Mouse (Mus musculus): ENCODE measurements around the gene Trim15. TPM values are rescaled to one million over a fixed set of nuclear protein-coding genes. Genes with fewer than 3 reads are reported as not detected.

Gene Trim15
- polyA plus RNA-seq, 1 experiment, result 39.3 TPM

DNA sequence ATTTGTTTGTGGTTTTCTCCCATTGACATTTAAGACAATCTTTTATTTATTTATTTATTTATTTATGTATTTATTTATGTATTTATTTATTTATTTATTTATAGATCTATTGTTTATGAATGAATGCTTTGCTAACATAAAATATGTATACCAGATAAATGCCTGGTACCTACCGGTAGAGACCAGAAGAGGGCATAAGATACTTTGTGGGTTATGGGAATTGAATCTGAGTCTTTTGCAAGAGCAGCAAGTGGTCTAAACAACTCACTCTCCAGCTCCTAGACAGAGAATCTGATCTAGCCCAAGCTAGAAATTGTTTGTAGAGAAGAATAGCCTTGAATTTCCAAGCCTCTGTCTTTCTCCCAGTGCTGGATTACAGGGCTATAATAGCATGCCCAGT is 33.7 kb upstream of the Trim15 start:
- Histone ChIP-seq H3K27me3 (ENCODE audit: control insufficient read depth, insufficient read depth, low read length) (no peaks in the 10 kb centered on the region), H3K4me1 (ENCODE audit: control insufficient read depth, insufficient read depth, insufficient read length, low read length) (peaks cover 3% of the 10 kb centered on the region; the same call in 1 of the 2 replicates), H3K27ac (ENCODE audit: insufficient read depth, low read depth, low read length) (no peak overlapping the region), H3K36me3 (ENCODE audit: control insufficient read depth, insufficient read depth, low read length) (peaks cover 22% of the 10 kb centered on the region), H3K4me3 (ENCODE audit: low read depth, low read length) (peak overlapping the region; percentile 9; the same call in 1 of the 2 replicates)
- no peak for TF ChIP-seq POLR2A (IDR thresholded peaks at IDR 0.05; ENCODE audit: low read depth, low read length)
- no peak for TF ChIP-seq CTCF (IDR thresholded peaks at IDR 0.05; ENCODE audit: extremely low read depth, insufficient read length, insufficient replicate concordance, low read depth, low read length)
- 9% methylated on average over 1 of the region's 1 CpGs for WGBS

DNA sequence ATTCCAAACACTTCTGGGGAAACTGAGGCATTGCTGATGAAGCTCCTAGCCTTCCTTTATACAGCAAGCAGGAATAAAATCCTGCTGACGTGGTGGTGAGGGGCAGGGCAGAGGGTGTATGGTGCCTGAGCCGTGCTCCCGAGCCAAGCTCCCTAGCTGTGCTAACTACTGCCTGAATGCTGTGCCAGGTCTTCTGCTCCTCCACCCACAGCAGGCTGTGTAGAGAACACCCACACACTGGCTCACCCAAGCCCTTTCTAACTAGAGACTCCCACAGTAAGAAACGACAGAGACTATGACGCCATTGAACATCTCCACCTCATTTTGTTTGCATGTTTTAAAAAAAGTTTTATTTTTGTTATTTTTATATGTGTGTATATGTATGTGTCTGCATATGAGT is 33.0 kb upstream of the Trim15 start:
- H3K4me3 ChIP-seq (ENCODE audit: low read depth, low read length), result peak overlapping the region; percentile 72
- TF ChIP-seq POLR2A (IDR thresholded peaks at IDR 0.05; ENCODE audit: low read depth, low read length), result peak; percentile 39; the same call in 1 of the 2 replicates
- TF ChIP-seq CTCF (IDR thresholded peaks at IDR 0.05; ENCODE audit: extremely low read depth, insufficient read length, insufficient replicate concordance, low read depth, low read length), result no peak

GRCm38 (mm10) chr17:36899376-36899775 is 32.4 kb upstream of the Trim15 start:
- Histone ChIP-seq H3K27ac (ENCODE audit: insufficient read depth, low read depth, low read length) (peak overlapping the region; percentile 85), H3K36me3 (ENCODE audit: control insufficient read depth, insufficient read depth, low read length) (peaks cover 11% of the 10 kb centered on the region), H3K4me1 (ENCODE audit: control insufficient read depth, insufficient read depth, insufficient read length, low read length) (peaks cover 2% of the 10 kb centered on the region; the same call in 1 of the 2 replicates), H3K27me3 (ENCODE audit: control insufficient read depth, insufficient read depth, low read length) (no peaks in the 10 kb centered on the region), H3K4me3 (ENCODE audit: low read depth, low read length) (peak overlapping the region; percentile 72)
- 54% methylated on average over 4 of the region's 4 CpGs for WGBS
- TF ChIP-seq CTCF (IDR thresholded peaks at IDR 0.05; ENCODE audit: extremely low read depth, insufficient read length, insufficient replicate concordance, low read depth, low read length) (peak; percentile 9; the same call in 1 of the 2 replicates), POLR2A (IDR thresholded peaks at IDR 0.05; ENCODE audit: low read depth, low read length) (no peak)

More for the DNA sequence above, 33.0 kb upstream of the Trim15 start:
- Histone ChIP-seq H3K27me3 (ENCODE audit: control insufficient read depth, insufficient read depth, low read length) (no peaks in the 10 kb centered on the region), H3K27ac (ENCODE audit: insufficient read depth, low read depth, low read length) (peak overlapping the region; percentile 85), H3K36me3 (ENCODE audit: control insufficient read depth, insufficient read depth, low read length) (peaks cover 15% of the 10 kb centered on the region), H3K4me1 (ENCODE audit: control insufficient read depth, insufficient read depth, insufficient read length, low read length) (peaks cover 2% of the 10 kb centered on the region; the same call in 1 of the 2 replicates)
- WGBS, result 35% methylated on average over 5 of the region's 5 CpGs

DNA sequence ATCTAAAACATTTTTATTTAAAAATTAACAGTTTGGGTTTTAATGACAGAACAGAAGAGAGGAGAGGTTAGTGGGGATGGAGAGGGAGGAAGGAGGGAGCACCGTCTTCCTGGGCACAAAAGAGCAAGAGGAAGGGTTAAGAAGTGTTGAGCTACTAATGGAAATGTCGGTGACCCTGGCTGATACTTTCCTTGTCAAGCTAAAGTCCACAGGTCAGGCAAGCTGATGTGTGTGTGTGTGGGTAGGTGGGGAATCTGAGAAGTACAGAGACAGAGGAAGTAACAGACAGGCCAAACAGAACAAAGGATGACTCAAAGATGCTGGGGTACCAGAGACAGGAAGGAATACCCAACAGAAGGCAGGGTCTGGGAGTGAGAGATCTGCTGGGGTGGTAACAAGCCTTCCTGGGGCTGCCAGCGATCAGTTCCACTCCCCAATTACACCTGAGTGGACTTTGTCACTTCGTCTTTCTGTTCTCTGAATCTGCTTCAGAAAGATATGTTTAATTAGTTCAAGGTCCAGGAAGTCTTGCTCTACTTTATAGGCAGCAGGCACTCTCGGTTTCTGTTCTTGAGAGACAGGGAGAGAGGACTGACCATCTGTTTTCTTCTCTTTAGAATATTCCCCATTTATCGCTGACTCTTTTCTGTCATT is 30.7 kb upstream of the Trim15 start, which contains the start of gene Trim31:
Gene Trim31 (plus strand): TSS at position 567 of the 654 bp plus-strand sequence.
- peaks cover 5% of the 10 kb centered on the region for H3K36me3 ChIP-seq (ENCODE audit: control insufficient read depth, insufficient read depth, low read length)
- H3K27ac ChIP-seq (ENCODE audit: insufficient read depth, low read depth, low read length), result peak within 1 kb of the TSS; percentile 99
- peak within 1 kb of the TSS; percentile 63 for H3K4me3 ChIP-seq (ENCODE audit: low read depth, low read length)
- 16% methylated on average over 6 of the region's 6 CpGs for WGBS
- TF ChIP-seq POLR2A (IDR thresholded peaks at IDR 0.05; ENCODE audit: low read depth, low read length) (no peak), CTCF (IDR thresholded peaks at IDR 0.05; ENCODE audit: extremely low read depth, insufficient read length, insufficient replicate concordance, low read depth, low read length) (no peak)
- no peaks in the 10 kb centered on the region for H3K27me3 ChIP-seq (ENCODE audit: control insufficient read depth, insufficient read depth, low read length)
- peaks cover 6% of the 10 kb centered on the region; the same call in 1 of the 2 replicates for H3K4me1 ChIP-seq (ENCODE audit: control insufficient read depth, insufficient read depth, insufficient read length, low read length)

GRCm38 (mm10) chr17:36897065-36897464 is 30.1 kb upstream of the Trim15 start:
- Histone ChIP-seq H3K36me3 (ENCODE audit: control insufficient read depth, insufficient read depth, low read length) (peaks cover 5% of the 10 kb centered on the region), H3K4me3 (ENCODE audit: low read depth, low read length) (no peak overlapping the region), H3K27ac (ENCODE audit: insufficient read depth, low read depth, low read length) (peak overlapping the region; percentile 99), H3K27me3 (ENCODE audit: control insufficient read depth, insufficient read depth, low read length) (no peaks in the 10 kb centered on the region), H3K4me1 (ENCODE audit: control insufficient read depth, insufficient read depth, insufficient read length, low read length) (peaks cover 6% of the 10 kb centered on the region; the same call in 1 of the 2 replicates)
- TF ChIP-seq CTCF (IDR thresholded peaks at IDR 0.05; ENCODE audit: extremely low read depth, insufficient read length, insufficient replicate concordance, low read depth, low read length), result no peak

GRCm38 (mm10) chr17:36896583-36896982 is 29.6 kb upstream of the Trim15 start:
- Histone ChIP-seq H3K27me3 (ENCODE audit: control insufficient read depth, insufficient read depth, low read length) (no peaks in the 10 kb centered on the region), H3K4me1 (ENCODE audit: control insufficient read depth, insufficient read depth, insufficient read length, low read length) (peaks cover 6% of the 10 kb centered on the region; the same call in 1 of the 2 replicates), H3K4me3 (ENCODE audit: low read depth, low read length) (no peak overlapping the region), H3K27ac (ENCODE audit: insufficient read depth, low read depth, low read length) (peak overlapping the region; percentile 79; the same call in 1 of the 2 replicates), H3K36me3 (ENCODE audit: control insufficient read depth, insufficient read depth, low read length) (peaks cover 2% of the 10 kb centered on the region; the same call in 1 of the 2 replicates)
- TF ChIP-seq CTCF (IDR thresholded peaks at IDR 0.05; ENCODE audit: extremely low read depth, insufficient read length, insufficient replicate concordance, low read depth, low read length) (0 out of 2 replicates have a peak, but pooled peaks have one; percentile 28), POLR2A (IDR thresholded peaks at IDR 0.05; ENCODE audit: low read depth, low read length) (no peak)
- 43% methylated on average over 1 of the region's 1 CpGs for WGBS

DNA sequence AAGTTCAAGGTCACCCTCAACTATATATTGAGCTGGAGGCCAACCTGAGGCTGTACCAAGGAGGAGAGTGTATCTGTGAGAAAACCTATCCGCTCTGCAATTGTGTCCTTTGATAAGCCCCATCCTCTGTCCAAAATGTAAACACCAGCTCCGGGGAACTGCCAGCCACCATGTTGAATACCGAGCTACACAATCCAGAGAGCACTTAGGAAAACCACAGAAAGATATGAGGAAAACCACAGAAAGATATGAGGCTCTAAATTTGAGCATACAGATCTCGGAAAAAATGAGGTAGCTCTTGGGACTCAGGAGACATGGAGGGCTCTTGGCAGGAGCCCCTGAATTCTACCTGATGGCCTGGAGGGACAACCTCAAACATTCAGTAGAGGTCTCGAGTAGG is 26.4 kb upstream of the Trim15 start:
- Histone ChIP-seq H3K4me1 (ENCODE audit: control insufficient read depth, insufficient read depth, insufficient read length, low read length) (peaks cover 17% of the 10 kb centered on the region; the same call in 1 of the 2 replicates), H3K36me3 (ENCODE audit: control insufficient read depth, insufficient read depth, low read length) (no peaks in the 10 kb centered on the region), H3K27ac (ENCODE audit: insufficient read depth, low read depth, low read length) (peak overlapping the region; percentile 82), H3K27me3 (ENCODE audit: control insufficient read depth, insufficient read depth, low read length) (no peaks in the 10 kb centered on the region), H3K4me3 (ENCODE audit: low read depth, low read length) (no peak overlapping the region)
- TF ChIP-seq POLR2A (IDR thresholded peaks at IDR 0.05; ENCODE audit: low read depth, low read length) (no peak), CTCF (IDR thresholded peaks at IDR 0.05; ENCODE audit: extremely low read depth, insufficient read length, insufficient replicate concordance, low read depth, low read length) (no peak)
- WGBS, result 50% methylated on average over 5 of the region's 5 CpGs

Data from small intestine, adult 2 months (tissue).